Mouse (Mus musculus): ENCODE data around the gene Cfap77.

- TF ChIP-seq CTCF (IDR thresholded peaks at IDR 0.05; ENCODE audit: insufficient read depth, low read depth, low read length) (no peak), POLR2A (IDR thresholded peaks at IDR 0.05; ENCODE audit: insufficient read depth, low read depth, low read length) (no peak)
Measured at GRCm38 (mm10) chr2:28912961-28913360, 141.9 kb downstream of the Cfap77 start.
